Mouse (Mus musculus) olfactory bulb, adult 2 months (tissue): Measurements from ENCODE around the gene Cd209g.

Experiments used
- CTCF ChIP-seq: fragments of 200-500 bp; IDR thresholded peaks from 2 replicates; pipeline ENCODE4 v1.5.1; 2012; ENCODE audit warnings: low read depth, mild to moderate bottlenecking, low read length, moderate library complexity; ENCODE audit not compliant: insufficient read depth
- POLR2A ChIP-seq: fragments of 200-500 bp; IDR thresholded peaks from 2 replicates; pipeline ENCODE4 v1.6.1; 2012; ENCODE audit warnings: mild to moderate bottlenecking, low read depth, low read length, moderate library complexity; ENCODE audit not compliant: insufficient read depth

DNA sequence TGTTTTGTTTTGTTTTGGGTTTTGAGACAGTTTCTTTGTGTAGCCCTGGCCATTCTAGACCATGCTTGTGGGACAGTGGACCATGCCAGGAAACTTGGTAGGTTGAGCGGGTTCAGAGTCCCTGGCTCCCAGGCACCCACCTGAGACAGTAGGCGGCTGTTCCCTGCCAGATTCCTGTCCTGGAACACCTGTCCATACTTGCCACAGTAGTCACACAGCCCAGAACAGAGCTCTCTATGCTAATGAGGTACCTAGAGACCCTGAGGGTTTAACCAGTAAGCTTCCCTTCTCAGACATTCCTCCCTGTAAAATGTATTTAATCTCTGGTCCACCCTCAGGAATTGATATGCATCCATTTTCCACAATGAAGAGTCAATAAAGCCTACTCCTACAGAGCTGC lies 40.1 kb downstream of the Cd209g start:
- TF ChIP-seq CTCF (no peak), POLR2A (no peak)
